Mouse (Mus musculus): ENCODE results near the gene Hnrnph2.

Hnrnph2 gene

GRCm38 (mm10) chrX:134600659-134601379, at the start of gene Hnrnph2, which contains the start of gene Gla:
Hnrnph2 (plus strand) TSS chrX:134601179.
Gla (minus strand) TSS chrX:134601125.
- DNase-seq (ENCODE audit: low read depth, low spot score) = peak; percentile 98

- no peak for DNase-seq (ENCODE audit: low read depth, low spot score)
These were observed 47.7 kb upstream of the Hnrnph2 start for GRCm38 (mm10) chrX:134553326-134553725.

- no peak for DNase-seq (ENCODE audit: low read depth, low spot score)
These were observed 46.6 kb upstream of the Hnrnph2 start for GRCm38 (mm10) chrX:134554425-134554824.

GRCm38 (mm10) chrX:134564326-134564725, 36.7 kb upstream of the Hnrnph2 start:
- DNase-seq (ENCODE audit: low read depth, low spot score) = no peak

- DNase-seq (ENCODE audit: low read depth, low spot score) = no peak
These were observed 34.3 kb upstream of the Hnrnph2 start for GRCm38 (mm10) chrX:134566536-134567222.

GRCm38 (mm10) chrX:134577896-134578295, 23.1 kb upstream of the Hnrnph2 start:
- no peak for DNase-seq (ENCODE audit: low read depth, low spot score)

- no peak for DNase-seq (ENCODE audit: low read depth, low spot score)
These were observed 20.3 kb upstream of the Hnrnph2 start for GRCm38 (mm10) chrX:134580528-134581305.

GRCm38 (mm10) chrX:134582270-134582669, 18.7 kb upstream of the Hnrnph2 start:
- no peak for DNase-seq (ENCODE audit: low read depth, low spot score)

GRCm38 (mm10) chrX:134582888-134583669, 17.9 kb upstream of the Hnrnph2 start, which contains the start of gene Btk:
Btk (minus strand) TSS chrX:134583570.
- no peak for DNase-seq (ENCODE audit: low read depth, low spot score)

GRCm38 (mm10) chrX:134585103-134586002, 15.6 kb upstream of the Hnrnph2 start, which contains the start of gene Rpl36a:
Rpl36a (plus strand) TSS chrX:134585654.
- DNase-seq (ENCODE audit: low read depth, low spot score) = peak; percentile 94

GRCm38 (mm10) chrX:134586447-134586846, 14.5 kb upstream of the Hnrnph2 start:
- no peak for DNase-seq (ENCODE audit: low read depth, low spot score)

GRCm38 (mm10) chrX:134588261-134588660, 12.7 kb upstream of the Hnrnph2 start:
- DNase-seq (ENCODE audit: low read depth, low spot score) = no peak

GRCm38 (mm10) chrX:134588997-134589396, 12.0 kb upstream of the Hnrnph2 start:
- DNase-seq (ENCODE audit: low read depth, low spot score) = no peak

- no peak for DNase-seq (ENCODE audit: low read depth, low spot score)
These were observed 11.1 kb upstream of the Hnrnph2 start for GRCm38 (mm10) chrX:134589836-134590235.

- DNase-seq (ENCODE audit: low read depth, low spot score) = no peak
These were observed 935 bp upstream of the Hnrnph2 start for GRCm38 (mm10) chrX:134599922-134600565.

GRCm38 (mm10) chrX:134601380-134602120, 571 bp downstream of the Hnrnph2 start:
- DNase-seq (ENCODE audit: low read depth, low spot score) = peak; percentile 66

- DNase-seq (ENCODE audit: low read depth, low spot score) = peak; percentile 18
These were observed 8.5 kb downstream of the Hnrnph2 start for GRCm38 (mm10) chrX:134609472-134609871.

- no peak for DNase-seq (ENCODE audit: low read depth, low spot score)
These were observed 10.0 kb downstream of the Hnrnph2 start for GRCm38 (mm10) chrX:134610984-134611383.

Data from mesoderm, embryonic 11.5 days (tissue).